Mouse (Mus musculus) thymus, postnatal 4 days (tissue): ENCODE results near the gene Slc16a11.
A peak's percentile ranks its signal among the peaks of the same experiment; 100 is the strongest.
"Not testable (repeated sequence)": the region's sequence is repeated elsewhere in the genome, so short reads cannot be mapped to it uniquely, and the experiment has no call there.

Source experiments
- DNase-seq: peaks from one replicate; pipeline ENCODE4 v3.0.0; 2021

Slc16a11 gene

DNA sequence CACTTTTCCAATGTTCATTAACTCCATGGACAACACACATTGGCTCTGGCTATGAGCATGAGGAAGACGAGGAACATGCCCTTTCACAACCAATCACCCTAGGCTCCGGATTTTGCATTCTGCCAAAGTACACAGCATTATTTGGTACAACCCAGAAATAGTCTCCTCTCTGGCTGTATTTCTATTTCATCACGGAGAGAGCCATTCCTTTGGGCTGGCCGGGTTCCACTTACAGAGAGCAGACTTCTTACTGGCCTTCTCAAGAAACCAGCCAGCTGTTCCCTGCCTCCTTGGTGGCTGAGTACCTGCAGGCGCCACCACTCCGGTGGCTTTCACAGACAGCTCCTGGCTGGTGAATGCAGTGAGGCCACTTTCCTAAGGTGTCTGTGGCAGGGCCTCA lies at the start of gene Slc16a11:
Slc16a11 (plus strand) TSS at position 330 of the 400 bp plus-strand sequence.
- DNase-seq, result no peak

DNA sequence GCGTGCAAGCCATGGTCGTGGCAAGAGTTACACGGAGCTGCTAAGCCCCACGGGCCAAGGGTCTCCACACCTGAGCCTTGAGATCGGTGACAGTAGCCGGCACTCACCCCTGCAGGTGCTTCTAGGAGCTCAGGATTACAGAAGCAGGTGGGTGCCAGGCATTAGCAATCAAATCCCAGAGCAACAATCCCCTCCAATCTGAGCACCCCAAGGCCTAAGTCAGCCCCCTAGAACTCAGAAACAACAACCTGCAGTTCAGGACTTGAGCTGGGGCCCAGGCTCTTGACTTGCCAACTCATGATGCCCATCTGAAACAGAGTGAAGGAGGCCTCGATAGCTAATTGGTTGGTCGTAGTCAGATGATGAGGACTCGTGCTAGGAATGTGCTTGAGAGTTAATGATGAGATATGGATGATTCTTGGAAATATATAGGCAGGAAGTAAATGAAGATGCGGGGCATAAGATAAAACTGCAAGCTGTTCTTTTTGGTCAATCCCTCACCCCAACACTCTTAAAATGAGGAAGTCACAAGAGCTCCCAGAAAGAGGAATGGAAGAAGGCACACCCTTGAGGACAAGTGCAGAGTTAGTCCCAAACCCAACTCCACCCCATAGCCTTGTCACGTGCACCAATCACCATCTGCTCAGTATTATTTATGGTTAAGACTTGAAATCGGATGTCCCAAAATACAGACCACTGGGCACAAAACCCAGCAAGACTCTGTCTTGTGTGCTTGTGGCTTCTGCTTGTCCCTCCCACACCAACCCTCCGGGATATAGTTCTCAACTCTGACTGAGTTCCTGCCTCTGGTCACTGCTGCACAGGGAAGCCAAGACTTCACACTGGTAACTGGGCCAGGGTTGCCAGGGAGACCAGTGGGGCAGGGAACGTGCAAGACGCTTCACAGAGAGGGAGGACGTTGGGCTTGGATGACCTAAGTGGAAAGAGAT lies 46.3 kb upstream of the Slc16a11 start:
- DNase-seq, result no peak

DNA sequence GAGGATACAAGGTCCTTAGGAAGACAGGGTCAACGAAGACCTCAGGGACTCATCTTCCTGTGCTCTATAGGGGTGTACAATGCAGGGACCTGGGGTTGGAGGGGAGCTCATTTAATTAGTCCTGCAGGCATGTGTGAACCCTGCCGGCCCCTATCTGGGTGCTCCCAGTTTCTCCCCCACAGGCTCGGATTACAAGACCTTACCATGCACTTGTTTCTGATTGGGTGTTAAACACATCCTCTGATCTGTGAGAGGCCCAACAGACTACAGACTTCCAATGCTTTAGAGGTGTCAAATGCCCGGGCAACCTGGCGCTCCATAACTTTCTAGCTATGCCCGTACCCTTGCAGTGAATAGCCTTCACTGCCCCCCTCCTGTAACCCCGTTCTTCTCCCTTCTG lies 44.4 kb upstream of the Slc16a11 start:
- DNase-seq, result no peak

DNA sequence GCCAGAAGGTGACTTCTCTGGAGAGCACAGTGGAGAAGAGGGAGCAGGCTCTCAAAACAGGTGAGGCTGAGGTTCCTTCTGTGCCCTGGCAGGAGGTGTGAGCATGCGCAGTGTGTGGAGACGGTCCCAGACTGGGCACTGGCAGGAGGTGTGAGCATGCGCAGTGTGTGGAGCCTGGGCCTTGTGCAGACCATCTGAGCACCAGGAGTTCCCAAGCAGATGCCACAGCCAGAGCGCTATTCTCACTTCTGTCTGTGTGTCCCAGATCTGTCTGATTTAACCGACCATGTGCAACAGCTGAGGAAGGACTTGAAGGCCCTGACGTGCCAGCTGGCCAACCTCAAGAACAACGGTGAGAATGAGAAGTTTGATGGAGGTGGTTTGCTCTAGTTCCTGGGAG lies 43.1 kb upstream of the Slc16a11 start:
- DNase-seq, result not testable (repeated sequence)

DNA sequence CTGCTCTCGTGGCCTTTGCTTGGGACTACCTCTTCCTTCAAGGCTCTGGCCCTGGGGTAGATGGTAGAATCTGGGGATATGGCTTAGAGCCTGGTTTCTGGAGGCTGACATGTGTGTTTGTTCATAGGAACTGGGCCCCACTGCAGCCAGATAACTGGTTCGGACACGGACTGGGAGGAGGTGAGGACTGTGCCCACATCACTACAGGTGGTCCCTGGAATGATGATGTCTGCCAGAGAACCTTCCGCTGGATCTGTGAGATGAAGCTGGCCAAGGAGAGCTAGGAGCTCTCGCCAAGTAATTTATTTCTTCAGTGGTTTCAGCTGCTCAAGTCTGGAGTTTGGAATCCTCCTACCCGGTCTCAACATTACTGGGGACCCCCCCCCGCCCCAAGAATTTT lies 42.3 kb upstream of the Slc16a11 start:
- DNase-seq, result no peak

DNA sequence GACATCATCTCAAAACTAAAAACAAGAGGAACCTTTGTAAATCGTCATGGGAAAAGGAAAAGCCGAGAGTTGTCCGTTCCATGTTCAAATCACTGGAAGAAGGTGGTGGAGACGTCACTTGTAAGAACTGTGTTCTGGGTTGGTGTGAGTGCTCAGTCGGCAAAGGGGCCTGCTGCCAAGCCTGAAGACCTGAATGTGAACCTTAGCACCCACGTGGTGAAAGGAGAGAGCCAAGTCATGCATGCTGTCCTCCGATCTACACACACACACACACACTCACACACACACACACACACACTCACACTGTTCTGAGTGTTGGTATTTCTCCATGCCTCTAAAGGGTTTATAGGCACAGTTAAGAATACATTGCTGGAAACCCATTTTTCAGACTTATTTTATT lies 41.4 kb upstream of the Slc16a11 start:
- no peak for DNase-seq

DNA sequence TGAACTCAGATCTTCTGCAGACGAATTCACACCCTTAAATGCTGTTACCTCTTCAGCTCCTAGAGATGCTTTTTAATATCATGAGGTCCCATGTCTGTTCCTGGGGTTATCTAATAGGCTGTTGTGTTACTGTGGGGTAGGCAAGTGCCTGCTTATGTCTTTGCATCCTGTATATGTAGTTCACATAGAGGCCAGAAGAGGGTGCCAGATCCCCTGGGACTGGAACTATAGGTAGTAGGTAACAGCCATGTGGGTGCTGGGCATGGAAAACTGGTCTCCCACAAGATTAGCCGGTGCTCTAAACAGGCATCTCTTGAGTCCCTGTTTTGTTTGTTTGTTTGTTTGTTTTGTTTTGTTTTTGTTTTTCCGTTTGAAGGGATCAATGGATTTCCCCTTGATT lies 40.7 kb upstream of the Slc16a11 start:
- peak; percentile 62 for DNase-seq

DNA sequence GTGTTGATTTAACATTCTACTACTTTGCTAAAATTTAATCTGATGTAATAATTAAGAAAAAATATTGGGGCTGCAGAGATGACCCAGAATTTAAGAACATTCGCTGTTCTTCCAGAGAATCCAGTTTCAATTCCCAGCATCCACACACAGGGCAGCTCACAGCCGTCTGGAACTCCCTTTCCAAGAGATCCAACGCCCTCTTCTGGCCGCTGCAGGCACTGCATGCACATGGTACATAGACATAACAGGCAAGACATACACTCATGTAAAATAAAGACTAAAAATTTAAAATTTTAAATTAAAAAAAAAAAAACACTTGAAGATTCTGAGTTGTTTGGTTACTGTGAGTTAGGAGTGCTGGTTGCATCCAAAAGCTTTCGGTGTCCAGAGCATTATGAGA lies 40.3 kb upstream of the Slc16a11 start:
- DNase-seq, result peak; percentile 43

DNA sequence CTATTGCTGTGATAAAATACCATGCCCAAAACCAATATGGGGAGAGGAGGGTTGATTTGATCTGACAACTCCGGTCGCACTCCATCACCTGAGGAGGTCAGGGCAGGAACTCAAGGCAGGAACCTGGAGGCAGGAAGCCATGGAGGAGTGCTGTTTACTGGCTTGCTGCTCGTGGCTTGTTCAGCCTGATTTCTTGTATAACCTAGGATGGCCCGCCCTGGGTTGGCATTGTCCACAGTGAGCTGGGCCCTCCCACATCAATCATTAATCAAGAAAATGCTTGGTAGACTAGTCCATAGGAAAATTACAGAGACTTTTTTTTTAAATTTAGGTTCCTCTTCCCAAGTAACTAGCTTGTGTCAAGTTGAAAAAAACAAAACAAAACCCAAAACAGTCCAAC lies 38.1 kb upstream of the Slc16a11 start:
- DNase-seq, result no peak

DNA sequence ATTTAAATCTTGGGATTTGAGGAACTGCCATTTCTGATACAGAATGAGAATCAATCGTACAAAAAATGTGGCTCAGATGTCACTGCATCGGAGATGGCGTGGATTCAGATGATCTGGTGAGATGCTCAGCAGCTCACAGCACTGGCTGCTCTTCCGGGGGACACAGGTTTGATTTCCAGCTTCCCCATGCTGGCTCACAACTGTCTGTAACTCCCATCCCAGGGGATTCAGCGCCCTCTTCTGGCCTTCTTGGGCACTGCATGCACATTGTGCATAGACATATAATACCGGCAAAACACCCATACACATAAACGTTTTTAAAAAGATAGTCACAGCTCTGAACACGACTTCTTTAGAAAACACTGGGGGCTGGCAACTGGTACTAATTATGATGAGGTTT lies 34.9 kb upstream of the Slc16a11 start:
- DNase-seq, result peak; percentile 62

DNA sequence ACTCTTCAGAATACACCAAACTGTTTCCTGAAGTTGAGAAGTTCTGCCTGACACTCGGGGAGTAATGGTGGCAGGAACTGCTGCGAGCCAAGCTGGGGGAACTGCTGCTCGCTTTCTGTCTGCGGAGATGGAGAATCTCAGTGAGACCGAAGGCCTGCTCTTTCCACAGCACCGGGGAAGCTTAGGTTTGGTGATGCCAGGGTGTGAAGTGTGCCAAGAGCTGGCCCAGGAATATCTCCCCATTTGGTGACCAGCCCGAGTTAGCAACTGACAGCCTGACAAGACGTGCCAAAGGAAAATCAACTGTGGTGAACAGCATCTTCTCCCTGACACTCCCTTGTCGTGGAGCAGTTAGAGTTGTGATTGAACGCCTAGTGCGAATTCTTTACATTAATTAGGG lies 34.2 kb upstream of the Slc16a11 start:
- no peak for DNase-seq

DNA sequence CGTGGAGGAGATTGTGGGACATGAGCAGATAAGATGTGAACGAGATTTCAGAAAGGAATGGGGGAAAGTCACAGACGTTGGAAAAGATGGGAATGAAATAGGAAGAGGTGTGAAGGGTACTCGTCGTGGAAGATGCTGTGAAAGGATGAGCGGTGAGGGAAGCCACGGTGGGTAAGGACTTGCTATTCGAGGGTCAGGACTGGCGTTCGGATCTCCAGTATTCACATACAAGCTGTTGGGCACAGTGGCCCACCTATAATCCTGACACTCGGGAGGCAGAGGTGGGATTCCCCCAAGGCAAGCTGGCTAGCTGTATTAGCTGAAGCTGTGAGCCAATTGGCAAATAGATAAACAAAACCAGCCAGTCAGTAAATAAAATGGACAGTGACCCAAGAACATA lies 33.8 kb upstream of the Slc16a11 start:
- no peak for DNase-seq

DNA sequence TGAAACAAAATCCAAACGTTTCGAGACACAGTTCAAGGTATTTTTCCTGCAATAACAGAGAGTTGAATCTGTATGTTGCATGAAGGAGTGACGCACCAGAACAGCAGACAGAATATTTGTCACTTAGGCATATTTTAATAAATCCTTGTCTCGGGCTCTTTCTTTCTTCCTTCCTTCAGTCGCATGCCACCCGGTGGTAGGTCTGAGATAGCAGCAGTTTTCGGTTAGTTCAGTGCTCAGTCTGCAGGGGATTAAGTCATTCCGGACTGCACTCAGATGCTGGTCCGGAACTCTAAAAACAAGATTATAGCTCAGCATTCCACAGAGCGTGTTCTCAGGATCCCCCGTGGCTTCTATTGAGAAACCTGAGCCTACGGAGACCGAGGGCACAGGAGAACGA lies 33.2 kb upstream of the Slc16a11 start:
- peak; percentile 53 for DNase-seq

DNA sequence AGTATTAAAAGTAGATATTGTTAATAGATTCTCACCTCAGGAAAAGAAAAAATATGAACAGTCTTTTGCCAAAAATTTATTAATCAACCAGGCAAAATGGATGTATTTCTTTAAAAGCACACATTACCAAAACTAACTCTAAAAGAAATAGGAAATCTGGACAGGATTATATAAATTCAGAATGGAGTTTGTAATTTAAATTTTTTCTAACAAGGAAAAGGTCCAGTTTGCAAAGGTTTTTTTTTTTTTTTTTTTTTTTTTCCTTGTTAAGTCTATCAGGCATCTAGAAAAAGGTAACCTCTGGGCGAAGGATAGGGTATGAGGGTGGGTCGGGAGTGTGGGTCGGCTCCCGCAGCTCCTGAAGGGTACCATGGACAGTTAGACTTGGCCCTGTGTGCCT lies 32.1 kb upstream of the Slc16a11 start:
- no peak for DNase-seq

DNA sequence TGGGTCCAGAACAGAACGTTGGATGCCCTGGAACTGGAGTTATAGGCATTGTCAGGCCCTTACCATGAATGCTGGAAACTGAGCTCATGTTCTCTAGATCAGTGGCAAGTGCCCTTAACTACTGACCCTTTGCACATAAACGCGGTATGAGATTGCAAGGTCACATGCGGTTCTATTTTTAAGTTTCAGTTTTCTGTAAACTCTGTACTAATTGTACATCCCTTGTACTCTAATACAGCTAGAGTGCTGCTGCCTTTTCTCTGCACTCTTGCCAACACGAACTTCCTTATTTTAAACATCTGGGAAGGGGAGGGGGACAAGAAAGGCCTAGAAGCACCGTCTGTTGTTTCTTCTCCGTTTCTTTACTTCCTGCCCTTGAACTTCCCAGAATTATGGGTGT lies 27.4 kb upstream of the Slc16a11 start:
- DNase-seq, result no peak

DNA sequence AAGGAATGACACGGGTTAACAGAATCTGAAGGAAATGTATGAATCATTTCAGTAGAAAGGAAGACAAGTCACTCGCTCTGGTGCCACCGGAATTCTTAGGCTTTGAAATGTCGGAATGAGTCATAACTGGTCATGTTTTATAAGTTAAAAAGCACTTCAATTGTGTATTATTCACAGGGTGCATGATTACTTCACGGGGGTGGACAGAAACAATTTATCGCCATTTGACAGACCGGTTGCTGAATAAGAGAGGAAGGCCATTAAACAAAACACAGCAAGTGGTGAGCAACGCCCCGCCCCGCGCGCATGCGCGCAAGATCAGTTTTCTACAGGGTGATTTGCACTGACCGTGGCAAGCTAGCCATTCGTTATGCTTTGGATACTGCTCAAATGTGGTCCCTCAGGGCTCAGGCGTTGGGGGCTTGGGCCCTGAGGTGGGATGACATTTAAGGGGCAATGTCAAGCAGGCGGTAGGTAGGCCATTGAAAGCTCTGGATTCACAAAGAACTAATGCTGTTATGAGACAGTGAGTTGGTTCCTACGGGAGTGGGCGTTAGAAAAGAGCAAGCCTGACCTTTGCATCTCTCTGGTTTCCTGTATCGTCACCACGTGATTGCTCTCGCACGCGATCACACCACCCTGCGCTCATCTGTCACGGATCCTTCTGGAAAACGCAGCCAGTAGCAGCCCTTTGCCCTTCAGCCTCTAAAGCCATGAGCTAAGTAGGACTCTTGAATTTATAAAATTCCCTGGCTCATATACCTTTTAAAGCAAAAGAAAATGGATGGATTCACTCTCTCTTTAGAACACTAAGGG lies 23.0 kb upstream of the Slc16a11 start:
- no peak for DNase-seq

DNA sequence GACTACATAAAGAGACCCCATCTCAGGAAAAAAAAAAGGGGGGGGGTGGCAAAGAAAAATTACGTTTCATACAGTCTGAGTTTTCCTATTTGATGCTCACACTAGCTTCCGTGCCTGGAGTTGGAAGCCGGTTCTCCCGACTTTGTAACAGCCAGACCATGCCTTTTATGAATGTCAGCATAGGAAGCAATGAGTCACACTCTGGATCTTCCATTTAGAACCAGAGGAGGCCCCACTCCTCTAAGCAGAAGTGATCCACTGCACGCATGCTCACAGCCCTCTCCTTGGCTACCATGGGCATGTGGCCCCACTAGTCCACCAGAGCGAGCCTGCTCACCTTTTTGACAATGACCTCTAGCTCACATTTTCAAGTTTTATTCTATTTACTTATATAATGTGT lies 21.4 kb upstream of the Slc16a11 start:
- DNase-seq, result no peak

DNA sequence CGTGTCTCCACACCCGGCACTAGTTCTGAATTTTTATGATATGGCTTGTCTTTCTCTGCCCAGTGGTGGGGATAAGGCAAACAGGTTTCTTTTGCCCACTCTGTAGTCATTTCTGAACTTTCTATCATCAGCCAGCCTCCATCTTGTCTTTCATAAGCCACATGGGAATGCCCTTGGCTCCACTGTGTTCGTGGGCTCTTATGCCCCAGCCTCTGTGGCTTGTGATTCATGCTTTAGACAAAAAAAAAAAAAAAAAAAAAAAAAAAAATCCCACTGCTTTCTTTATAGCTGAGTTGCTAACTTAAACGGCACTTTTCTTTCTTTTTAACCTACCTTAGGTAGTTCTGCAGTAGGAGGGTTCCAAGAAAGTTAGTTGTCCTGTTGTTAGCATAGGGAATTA lies 20.4 kb upstream of the Slc16a11 start:
- DNase-seq, result no peak

DNA sequence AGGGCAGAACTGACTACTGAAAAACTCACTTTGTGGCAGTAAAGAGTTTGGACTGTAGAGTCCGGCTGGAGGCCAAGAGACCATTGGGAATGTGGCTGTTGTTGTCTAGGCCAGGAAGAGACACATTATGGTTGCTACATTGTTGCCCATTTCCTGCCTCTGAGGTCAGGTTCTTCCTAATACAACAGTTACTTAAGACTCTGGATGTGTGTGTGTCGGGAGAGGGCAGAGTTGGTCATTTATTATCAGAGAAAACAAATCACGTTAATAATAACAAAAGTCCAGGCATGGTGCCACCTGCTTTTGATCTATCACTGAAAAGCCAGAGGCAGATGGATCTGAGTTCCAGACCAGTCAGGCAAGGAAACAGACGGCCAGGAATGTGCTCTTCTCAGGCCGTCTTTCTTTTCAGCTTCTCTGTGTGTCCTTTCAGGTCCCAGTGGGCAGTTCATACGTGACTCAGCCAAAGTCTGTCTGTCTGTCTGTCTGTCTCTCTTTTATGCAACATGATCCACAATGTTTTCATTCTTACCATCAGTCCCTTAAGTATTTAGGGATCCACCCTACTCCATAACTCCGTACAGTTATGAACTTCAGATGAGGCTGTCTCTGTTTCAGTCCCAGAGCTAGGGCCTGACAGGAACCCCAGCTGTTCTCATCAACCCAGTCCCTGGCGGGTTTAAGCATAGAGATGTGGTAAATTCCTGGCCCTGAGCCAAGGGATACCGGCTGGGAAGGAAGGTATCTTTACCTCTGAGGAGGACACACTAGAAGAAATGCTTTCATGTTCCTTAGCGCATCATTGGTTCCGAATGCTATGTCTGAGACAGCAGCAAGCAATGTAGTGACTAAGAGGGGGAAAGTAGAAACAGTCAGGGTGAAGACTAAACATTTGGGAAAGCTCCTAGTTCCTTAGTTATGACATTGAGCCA lies 18.9 kb upstream of the Slc16a11 start:
- no peak for DNase-seq

DNA sequence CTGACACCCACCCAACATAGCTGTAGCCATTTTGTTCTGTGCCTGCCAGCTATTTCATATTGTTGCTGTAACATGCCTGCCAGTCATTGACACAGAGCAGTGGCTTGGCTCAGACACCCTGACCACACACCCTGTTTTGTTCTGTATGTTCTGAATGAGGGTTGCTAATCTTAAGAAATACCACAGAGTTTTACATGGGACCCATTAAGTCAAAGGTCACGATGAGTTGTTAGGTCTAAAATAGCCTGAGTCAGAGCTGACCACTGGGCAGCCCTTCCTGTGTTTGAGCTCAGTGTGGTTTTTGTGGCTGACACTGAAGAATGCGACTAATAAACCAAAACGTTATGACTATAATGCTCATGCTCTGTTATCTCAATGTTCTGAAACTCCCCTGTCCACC lies 14.2 kb upstream of the Slc16a11 start:
- no peak for DNase-seq

DNA sequence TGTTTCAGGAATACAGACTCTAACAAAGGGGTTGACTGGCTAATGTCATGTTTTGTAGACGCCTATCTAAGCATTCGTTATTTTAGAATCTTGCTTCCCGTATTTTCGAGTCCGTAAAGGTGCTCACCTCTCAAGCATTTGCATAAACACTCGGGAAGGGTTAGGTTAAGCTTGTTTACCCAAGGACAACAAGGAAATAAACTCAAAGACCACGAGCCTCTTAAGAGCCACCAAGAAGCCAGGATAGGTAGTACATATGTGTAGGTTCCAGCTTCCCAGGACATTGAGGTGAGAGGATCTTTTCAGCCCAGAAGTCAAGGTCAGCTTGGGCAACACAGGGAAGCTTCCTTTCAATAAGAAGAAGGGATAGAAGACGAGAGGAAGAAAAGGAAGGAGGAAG lies 13.4 kb upstream of the Slc16a11 start:
- DNase-seq, result no peak

DNA sequence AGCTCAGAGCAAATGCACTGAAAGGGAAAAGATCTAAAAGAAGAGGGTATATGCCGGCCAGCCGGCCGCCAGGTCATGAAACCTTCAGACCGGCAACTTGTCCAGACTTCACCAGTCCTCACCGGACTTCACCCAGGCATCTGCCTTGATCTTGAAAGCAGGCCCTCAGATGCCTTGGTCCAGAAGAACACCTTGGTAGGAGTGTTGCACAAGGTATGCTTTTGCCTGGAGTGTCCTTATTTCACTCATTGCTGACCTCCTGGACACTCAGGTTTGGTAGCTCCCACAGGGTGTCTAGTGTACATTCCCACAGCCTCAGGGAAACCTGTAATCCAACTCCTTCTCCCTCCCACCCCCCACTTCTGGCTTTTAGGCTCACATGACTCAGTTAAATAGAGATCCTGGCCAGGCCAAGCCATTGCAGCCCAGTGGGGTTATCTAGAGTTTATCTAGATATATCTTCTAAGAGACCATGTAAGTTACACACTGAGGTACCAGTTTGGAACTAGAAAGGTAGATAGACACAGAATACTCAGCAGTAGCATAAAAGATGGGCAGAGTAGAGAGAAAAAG lies 12.4 kb upstream of the Slc16a11 start:
- DNase-seq, result no peak

DNA sequence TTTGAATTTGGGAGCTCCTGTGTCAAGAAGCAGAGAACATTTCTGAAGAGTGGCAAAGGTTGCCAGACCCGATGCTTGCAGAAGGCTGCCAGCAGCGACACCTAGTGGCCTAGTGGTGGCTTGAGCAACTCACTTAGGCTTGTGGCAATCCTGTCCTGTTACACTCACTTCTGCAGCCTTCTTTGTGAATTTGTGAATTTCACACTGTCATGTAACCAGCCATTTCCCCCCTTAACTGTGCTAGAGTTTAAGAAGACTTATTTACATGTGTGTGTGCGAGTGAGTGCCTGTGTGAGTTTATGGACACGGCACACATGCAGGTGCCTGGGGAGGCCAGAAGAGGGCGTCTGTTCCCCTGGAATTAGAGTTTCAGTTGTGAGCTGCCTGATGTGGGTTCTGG lies 10.9 kb upstream of the Slc16a11 start:
- DNase-seq, result peak; percentile 93
